Mouse (Mus musculus) MEL (cell line): Measurements from ENCODE around the gene Olfr486.

Source experiments
- CTCF ChIP-seq, 3 experiments: IDR thresholded peaks in 2 of 3; conservative IDR thresholded peaks in 1 of 3; 2 replicates each; pipeline ENCODE4 v1.5.1; 2011 to 2012; ENCODE audit warnings: low read length in 3 of 3, low read depth in 2 of 3, mild to moderate bottlenecking in 2 of 3, improper control_type of control experiment in 1 of 3, inconsistent platforms in 1 of 3, mixed read lengths in 1 of 3, moderate library complexity in 1 of 3; ENCODE audit not compliant: control insufficient read depth in 1 of 3, insufficient read depth in 1 of 3, poor library complexity in 1 of 3, severe bottlenecking in 1 of 3
- E2F4 ChIP-seq: IDR thresholded peaks from 2 replicates; pipeline ENCODE4 v1.6.1; 2011; ENCODE audit warnings: low read depth, low read length, improper control_type of control experiment, borderline replicate concordance
- HCFC1 ChIP-seq: IDR thresholded peaks from 2 replicates; pipeline ENCODE4 v1.6.1; 2012; ENCODE audit warnings: low read depth, mild to moderate bottlenecking, inconsistent platforms, low read length, improper control_type of control experiment, moderate library complexity
- MAZ ChIP-seq: IDR thresholded peaks from 2 replicates; pipeline ENCODE4 v1.6.1; 2012; ENCODE audit warnings: low read depth, mild to moderate bottlenecking, inconsistent platforms, low read length, improper control_type of control experiment
- TBP ChIP-seq: IDR thresholded peaks from 2 replicates; pipeline ENCODE4 v1.8.0; 2011; ENCODE audit warnings: low read depth, low read length, improper control_type of control experiment
- TCF12 ChIP-seq: IDR thresholded peaks from 2 replicates; pipeline ENCODE4 v1.6.1; 2014; ENCODE audit warnings: low read depth, mild to moderate bottlenecking, inconsistent platforms, low read length, improper control_type of control experiment, moderate library complexity

GRCm38 (mm10) chr7:108159771-108160170 lies 12.8 kb downstream of the Olfr486 start, which contains the start of gene Olfr485:
- no peak for TF ChIP-seq CTCF (IDR thresholded peaks at IDR 0.05 in 2 of 3, conservative IDR thresholded peaks at IDR 0.05 in 1 of 3; ENCODE audit: control insufficient read depth in 1 of 3, insufficient read depth in 1 of 3, low read depth in 2 of 3, low read length in 3 of 3, poor library complexity in 1 of 3, severe bottlenecking in 1 of 3)
- no peak for TF ChIP-seq E2F4
- TF ChIP-seq HCFC1: no peak
- TF ChIP-seq MAZ: no peak
- no peak for TF ChIP-seq TCF12
- no peak for TF ChIP-seq TBP
